Mouse (Mus musculus) spleen, embryonic (tissue): ENCODE data around the gene Grcc10.

Source experiments
- CTCF ChIA-PET: fragments of 350-600 bp; sonication (Branson Sonifier 250); formaldehyde crosslinking; loops from one replicate; lab custom pipeline; 2022; lab: Charles Lee

Grcc10 gene

GRCm38 (mm10) chr6:124740888-124741761 is at the start of gene Grcc10:
Gene Grcc10 (minus strand): TSS chr6:124741374.
- CTCF ChIA-PET = interaction anchor here (1.0 to 3.8 kb wide), 4 partner anchors 16 to 38 kb away, joined by 3 to 22 read pairs (median 4); no protein-coding TSS in a partner anchor

GRCm38 (mm10) chr6:124790121-124790520 is 48.9 kb upstream of the Grcc10 start:
- CTCF ChIA-PET = interaction anchor here (0.6 kb wide), 1 partner anchor 263 kb away, joined by 3 read pairs; no protein-coding TSS in a partner anchor

- CTCF ChIA-PET = no interaction called here
Observed at GRCm38 (mm10) chr6:124789519-124789918, 48.3 kb upstream of the Grcc10 start.

- CTCF ChIA-PET = no interaction called here
Observed at GRCm38 (mm10) chr6:124787722-124788121, 46.5 kb upstream of the Grcc10 start.

- CTCF ChIA-PET = no interaction called here
Observed at GRCm38 (mm10) chr6:124786756-124787420, 45.7 kb upstream of the Grcc10 start.

GRCm38 (mm10) chr6:124782436-124782835 is 41.3 kb upstream of the Grcc10 start:
- CTCF ChIA-PET = interaction anchor here (0.6 kb wide), 1 partner anchor 32 kb away, joined by 3 read pairs; the partner anchor contains the start of gene Tpi1

- CTCF ChIA-PET = no interaction called here
Observed at GRCm38 (mm10) chr6:124780917-124781316, 39.7 kb upstream of the Grcc10 start.

- CTCF ChIA-PET = interaction anchor here (0.6 kb wide), 1 partner anchor 322 kb away, joined by 3 read pairs; no protein-coding TSS in a partner anchor
Observed at GRCm38 (mm10) chr6:124779984-124780416, 38.8 kb upstream of the Grcc10 start.

GRCm38 (mm10) chr6:124779222-124779983 is 38.2 kb upstream of the Grcc10 start, which contains the start of gene Lrrc23:
Gene Lrrc23 (minus strand): TSS chr6:124779727.
- CTCF ChIA-PET = interaction anchor here (0.6 kb wide), 1 partner anchor 323 kb away, joined by 3 read pairs; no protein-coding TSS in a partner anchor

GRCm38 (mm10) chr6:124770511-124770910 is 29.3 kb upstream of the Grcc10 start:
- CTCF ChIA-PET = interaction anchor here (0.6 to 1.0 kb wide), 2 partner anchors 50 to 124 kb away, joined by 3 to 4 read pairs; no protein-coding TSS in a partner anchor

- CTCF ChIA-PET = interaction anchor here (1.0 kb wide), 1 partner anchor 50 kb away, joined by 3 read pairs; no protein-coding TSS in a partner anchor
Observed at GRCm38 (mm10) chr6:124770013-124770412, 28.8 kb upstream of the Grcc10 start.

- CTCF ChIA-PET = no interaction called here
Observed at GRCm38 (mm10) chr6:124769101-124769765, 28.1 kb upstream of the Grcc10 start, which contains the start of gene Eno2. Gene Eno2 (minus strand): TSS chr6:124769673.

- CTCF ChIA-PET = no interaction called here
Observed at GRCm38 (mm10) chr6:124768704-124769044, 27.5 kb upstream of the Grcc10 start.

- CTCF ChIA-PET = interaction anchor here (0.6 kb wide), 1 partner anchor 48 kb away, joined by 3 read pairs; no protein-coding TSS in a partner anchor
Observed at GRCm38 (mm10) chr6:124767920-124768703, 26.9 kb upstream of the Grcc10 start.

GRCm38 (mm10) chr6:124767536-124767919 is 26.4 kb upstream of the Grcc10 start:
- CTCF ChIA-PET = interaction anchor here (0.6 kb wide), 1 partner anchor 48 kb away, joined by 3 read pairs; no protein-coding TSS in a partner anchor

- CTCF ChIA-PET = no interaction called here
Observed at GRCm38 (mm10) chr6:124765951-124766350, 24.8 kb upstream of the Grcc10 start.

- CTCF ChIA-PET = interaction anchor here (0.5 to 2.4 kb wide), 7 partner anchors 12 to 98 kb away, joined by 3 to 7 read pairs (median 5); no protein-coding TSS in a partner anchor
Observed at GRCm38 (mm10) chr6:124759259-124759658, 18.1 kb upstream of the Grcc10 start.

- CTCF ChIA-PET = interaction anchor here (0.5 to 2.4 kb wide), 7 partner anchors 11 to 97 kb away, joined by 3 to 7 read pairs (median 5); no protein-coding TSS in a partner anchor
Observed at GRCm38 (mm10) chr6:124758849-124759232, 17.7 kb upstream of the Grcc10 start.
